Mouse (Mus musculus) kidney, embryonic 15.5 days (tissue): Measurements from ENCODE around the gene Gm16181. TPM values are rescaled to one million over a fixed set of nuclear protein-coding genes. Genes with fewer than 3 reads are reported as not detected.

Source experiments
- ATAC-seq: fragments of 200-750 bp; cut with Nextera tagmentation; replicated peaks from 2 replicates; pipeline ENCODE4 v1.8.0; 2017; ENCODE audit warnings: moderate TSS enrichment; ENCODE audit not compliant: low FRiP score
- H3K27ac ChIP-seq: fragments of 300-500 bp; sonication (generic); 2 replicates; pipeline ENCODE4 v1.5.1; 2015; ENCODE audit warnings: mild to moderate bottlenecking, inconsistent platforms
- H3K27me3 ChIP-seq: fragments of 300-500 bp; sonication (generic); 2 replicates; pipeline ENCODE4 v1.6.1; 2015; ENCODE audit warnings: inconsistent platforms
- H3K36me3 ChIP-seq: fragments of 300-500 bp; sonication (generic); 2 replicates; pipeline ENCODE4 v1.6.1; 2015; ENCODE audit warnings: inconsistent platforms
- H3K4me1 ChIP-seq: fragments of 300-500 bp; sonication (generic); 2 replicates; pipeline ENCODE4 v1.6.1; 2015; ENCODE audit warnings: inconsistent platforms
- H3K4me2 ChIP-seq: fragments of 300-500 bp; sonication (generic); 2 replicates; pipeline ENCODE4 v1.6.1; 2015; ENCODE audit warnings: moderate library complexity, mild to moderate bottlenecking, inconsistent platforms
- H3K4me3 ChIP-seq: fragments of 300-500 bp; sonication (generic); replicated peaks from 2 replicates; pipeline ENCODE4 v1.5.1; 2015; ENCODE audit warnings: mild to moderate bottlenecking, inconsistent platforms
- H3K9ac ChIP-seq: fragments of 300-500 bp; sonication (generic); 2 replicates; pipeline ENCODE4 v1.6.1; 2015; ENCODE audit warnings: mild to moderate bottlenecking, inconsistent platforms
- H3K9me3 ChIP-seq: fragments of 300-500 bp; sonication (generic); replicated peaks from 2 replicates; pipeline ENCODE4 v1.6.1; 2016; ENCODE audit warnings: inconsistent platforms
- WGBS: fragments of 180-500 bp; shearing (Covaris S2); methylation state at CpG from one replicate; pipeline ENCODE4 v1.1.7; 2015; ENCODE audit warnings: mixed read lengths; 5-methylcytosine and 5-hydroxymethylcytosine counted together
- polyA plus RNA-seq: library from polyadenylated mRNA; unstranded; fragments of >200 nt; fragmentation: Nextera tagmentation; extraction: Ambion mirVana; gene quantifications from 2 replicates; pipeline ENCODE4 v1.2.1, GENCODE M21; 2015

Gm16181 gene
- polyA plus RNA-seq, 1 experiment from 2014 or later = 0.65 TPM

DNA sequence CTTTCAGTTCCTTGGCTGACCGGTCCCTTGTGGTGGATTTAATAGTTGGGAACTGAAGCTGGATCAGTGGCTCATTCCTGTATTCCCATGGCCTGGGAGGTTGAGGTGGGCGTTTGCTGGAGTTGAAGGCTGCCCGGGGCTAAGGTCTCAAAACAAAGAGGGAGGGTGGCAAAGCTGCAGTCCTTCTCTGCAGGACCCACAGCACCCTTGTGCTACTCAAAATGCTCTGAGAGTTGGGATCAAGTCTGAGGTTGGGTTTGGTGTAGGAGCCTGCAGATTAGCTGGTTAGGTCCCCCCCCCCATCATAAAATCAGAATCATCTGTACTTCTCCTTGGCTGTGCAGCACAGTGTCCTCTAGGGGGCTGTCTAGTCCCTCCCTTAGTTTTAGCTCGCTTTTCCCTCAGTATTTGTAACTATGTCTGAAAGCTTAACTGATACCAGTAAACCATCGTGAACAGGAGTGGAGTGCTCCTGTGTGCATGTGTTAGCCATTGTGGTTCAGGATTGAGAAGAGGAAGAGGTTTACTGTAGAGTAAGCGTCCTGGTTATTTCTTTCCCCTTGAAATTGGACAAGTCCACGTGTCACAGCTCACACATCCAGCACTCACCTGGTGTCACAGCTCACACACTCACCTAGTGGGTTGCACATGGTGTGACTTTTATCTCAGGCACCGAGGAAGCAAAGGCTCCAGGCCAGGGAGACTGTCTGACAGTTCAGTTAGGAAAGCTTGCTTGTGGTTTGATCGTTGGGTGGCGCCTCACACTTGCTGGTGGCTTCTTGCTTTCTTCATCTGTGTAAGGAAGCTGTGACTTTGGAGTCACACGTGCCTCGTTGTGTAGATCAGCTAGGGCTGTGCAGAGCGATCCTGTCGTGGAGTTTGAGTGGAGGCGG, 25.3 kb downstream of the Gm16181 start:
- Histone ChIP-seq H3K4me2 (peak overlapping the region; percentile 86), H3K4me1 (peaks cover 61% of the 10 kb centered on the region), H3K4me3 (peak overlapping the region; percentile 71), H3K27me3 (no peaks in the 10 kb centered on the region), H3K36me3 (peaks cover 79% of the 10 kb centered on the region), H3K9ac (0 out of 2 replicates have a peak overlapping the region, but pooled peaks have one; percentile 91), H3K9me3 (no peaks in the 10 kb centered on the region), H3K27ac (no peak overlapping the region)
- ATAC-seq = no peak
- WGBS = 74% methylated on average over 15 of the region's 15 CpGs

DNA sequence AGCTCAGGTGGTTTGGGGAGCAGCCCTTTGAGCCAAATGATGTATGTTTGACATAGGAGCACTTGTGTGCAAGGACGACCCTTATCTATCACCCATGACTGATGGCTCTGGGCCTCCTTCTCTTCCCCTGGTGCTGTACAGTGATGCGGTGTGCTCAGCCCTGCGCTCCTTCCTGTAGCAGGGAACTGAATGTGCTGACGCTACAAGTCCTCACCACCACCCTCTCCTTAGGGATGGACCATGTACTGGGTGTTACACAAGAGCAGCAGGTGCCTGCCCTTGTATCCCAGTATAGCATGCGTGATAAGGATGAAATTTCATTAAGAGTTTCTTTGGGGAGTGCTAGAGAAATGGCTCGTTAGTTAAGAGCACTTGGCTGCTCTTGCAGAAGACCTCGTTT, 26.5 kb downstream of the Gm16181 start:
- Histone ChIP-seq H3K4me1 (peaks cover 61% of the 10 kb centered on the region), H3K27ac (no peak overlapping the region), H3K4me2 (no peak overlapping the region), H3K9ac (no peak overlapping the region), H3K9me3 (no peaks in the 10 kb centered on the region), H3K36me3 (peaks cover 90% of the 10 kb centered on the region), H3K4me3 (no peak overlapping the region), H3K27me3 (no peaks in the 10 kb centered on the region)
- ATAC-seq = no peak
- 82% methylated on average over 7 of the region's 7 CpGs for WGBS

DNA sequence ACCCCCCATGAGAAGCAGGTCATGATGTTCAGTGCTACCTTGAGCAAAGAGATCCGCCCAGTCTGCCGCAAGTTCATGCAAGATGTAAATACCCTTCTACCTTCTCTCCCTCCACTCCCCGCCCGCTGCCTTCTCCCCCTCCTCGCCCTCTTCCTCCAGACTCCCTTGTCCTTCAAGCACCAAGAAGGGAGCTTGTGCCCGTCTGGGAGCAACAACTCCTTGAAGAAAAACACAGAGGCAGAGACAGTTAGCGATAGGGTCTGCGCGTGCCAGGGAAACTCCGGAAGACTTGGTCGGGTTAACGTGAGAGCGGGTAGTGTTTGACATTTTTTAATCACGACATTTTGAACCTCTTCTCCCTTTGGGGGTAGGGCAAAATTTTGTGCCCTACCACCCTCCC, 28.4 kb downstream of the Gm16181 start:
- Histone ChIP-seq H3K36me3 (peaks cover 99% of the 10 kb centered on the region), H3K4me1 (peaks cover 52% of the 10 kb centered on the region), H3K27me3 (no peaks in the 10 kb centered on the region), H3K27ac (no peak overlapping the region), H3K4me2 (no peak overlapping the region), H3K9ac (no peak overlapping the region), H3K4me3 (no peak overlapping the region), H3K9me3 (no peaks in the 10 kb centered on the region)
- no peak for ATAC-seq
- WGBS = 88% methylated on average over 14 of the region's 14 CpGs

DNA sequence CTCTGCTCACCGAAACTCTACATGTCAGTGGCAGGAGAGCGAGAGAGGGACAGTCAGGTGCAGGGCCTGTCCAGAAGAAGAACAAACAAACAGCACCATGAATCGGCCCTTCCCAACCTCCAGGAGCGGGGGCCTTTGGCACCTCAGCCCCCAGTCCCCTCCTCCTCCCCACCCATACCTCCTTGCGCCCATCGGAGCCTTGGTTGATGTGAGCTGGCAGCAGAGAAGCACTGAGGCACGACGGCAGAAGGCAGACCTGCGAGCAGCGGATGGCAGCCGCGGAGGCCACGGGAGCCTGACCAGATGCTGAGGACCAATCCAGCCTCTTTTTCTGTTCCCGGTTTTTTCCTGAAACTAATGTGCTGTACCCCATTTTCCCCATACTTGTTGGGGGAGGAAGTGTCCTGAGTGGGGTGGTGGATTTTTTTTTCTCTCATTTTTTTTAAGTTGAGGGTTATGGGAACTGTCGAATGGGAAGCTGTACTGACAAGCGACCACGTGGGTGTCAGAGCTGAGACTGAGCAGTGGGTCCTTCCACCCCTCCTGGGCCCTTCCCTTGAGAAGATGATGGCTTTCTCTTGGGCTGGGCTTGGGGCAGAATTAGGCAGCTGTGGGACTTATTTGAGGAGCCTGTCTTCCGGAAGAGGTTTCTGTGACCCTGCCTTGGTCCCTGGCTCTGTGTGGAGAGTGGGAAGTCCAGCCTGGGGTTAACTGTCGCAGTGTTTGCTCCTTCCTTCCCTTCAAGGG, 29.0 kb downstream of the Gm16181 start:
- Histone ChIP-seq H3K9me3 (no peaks in the 10 kb centered on the region), H3K27me3 (no peaks in the 10 kb centered on the region), H3K4me1 (peaks cover 45% of the 10 kb centered on the region), H3K27ac (no peak overlapping the region), H3K9ac (no peak overlapping the region), H3K36me3 (peaks cover 95% of the 10 kb centered on the region), H3K4me3 (no peak overlapping the region), H3K4me2 (no peak overlapping the region)
- ATAC-seq = no peak
- WGBS = 68% methylated on average over 19 of the region's 19 CpGs

DNA sequence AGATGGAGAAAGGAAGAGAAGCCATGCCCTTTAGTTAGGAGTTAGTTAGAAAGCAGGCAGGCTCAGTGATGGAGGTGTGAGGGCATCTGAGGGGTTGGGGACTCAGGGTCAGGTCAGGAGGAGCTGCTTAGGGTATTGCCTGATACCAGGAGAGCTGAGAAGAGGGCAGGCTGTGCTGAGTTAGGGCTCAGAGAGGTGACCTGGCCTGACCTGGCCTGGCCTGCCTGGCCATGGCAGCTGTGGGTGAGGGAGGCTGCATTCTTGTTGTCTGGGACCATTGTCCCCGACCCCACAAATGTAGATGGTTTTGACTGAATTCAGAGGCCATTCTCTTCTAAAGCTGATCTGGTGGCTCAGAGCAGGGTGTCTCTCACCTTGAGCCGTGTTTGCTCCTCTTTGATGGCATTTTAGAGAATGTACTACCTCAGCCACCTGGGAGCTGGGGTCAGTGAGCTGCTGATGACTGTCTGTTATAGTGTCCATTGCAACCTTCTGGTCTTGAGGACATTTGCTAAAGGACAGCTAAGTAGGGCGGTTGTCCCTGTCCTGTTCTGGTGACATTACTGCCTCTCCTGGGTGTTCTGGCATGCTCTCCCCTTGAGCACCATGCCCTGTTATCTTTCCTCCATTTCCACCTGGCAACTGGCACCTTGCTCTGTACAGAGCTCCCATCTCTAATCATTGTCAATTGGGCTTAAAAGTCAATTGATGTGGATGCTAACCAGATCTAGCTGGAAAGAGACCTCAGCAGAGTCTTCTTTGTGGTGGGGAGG, 29.9 kb downstream of the Gm16181 start:
- Histone ChIP-seq H3K9ac (no peak overlapping the region), H3K27ac (no peak overlapping the region), H3K9me3 (no peaks in the 10 kb centered on the region), H3K27me3 (no peaks in the 10 kb centered on the region), H3K4me3 (no peak overlapping the region), H3K4me1 (peaks cover 36% of the 10 kb centered on the region), H3K4me2 (no peak overlapping the region), H3K36me3 (peaks cover 86% of the 10 kb centered on the region)
- no peak for ATAC-seq
- 92% methylated on average over 3 of the region's 3 CpGs for WGBS

DNA sequence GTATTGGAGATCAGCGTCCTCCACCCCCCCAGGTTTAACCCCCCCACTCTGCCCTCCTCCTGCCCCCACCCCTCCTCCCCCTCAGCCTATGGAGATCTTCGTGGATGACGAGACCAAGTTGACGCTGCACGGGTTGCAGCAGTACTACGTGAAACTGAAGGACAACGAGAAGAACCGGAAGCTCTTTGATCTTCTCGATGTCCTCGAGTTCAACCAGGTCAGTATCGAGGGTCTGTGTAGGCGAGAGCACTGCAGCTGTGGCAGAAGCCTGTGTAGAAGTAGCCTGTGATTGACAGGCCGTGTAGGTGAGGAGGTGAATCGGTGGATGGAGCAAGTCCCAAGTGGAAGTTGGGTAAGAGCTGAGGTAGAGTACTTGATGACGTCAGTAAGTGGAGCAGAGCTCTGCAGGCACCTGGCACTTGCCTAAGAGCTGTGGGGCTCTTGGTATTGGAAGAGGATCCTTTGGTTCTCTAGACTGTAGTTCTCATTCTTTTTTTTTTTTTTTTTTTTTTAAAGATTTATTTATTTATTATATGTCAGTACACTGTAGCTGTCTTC, 30.6 kb downstream of the Gm16181 start:
- Histone ChIP-seq H3K27me3 (no peaks in the 10 kb centered on the region), H3K4me3 (no peak overlapping the region), H3K36me3 (peaks cover 79% of the 10 kb centered on the region), H3K27ac (no peak overlapping the region), H3K9me3 (no peaks in the 10 kb centered on the region), H3K4me2 (no peak overlapping the region), H3K9ac (no peak overlapping the region), H3K4me1 (peaks cover 29% of the 10 kb centered on the region)
- no peak for ATAC-seq
- 83% methylated on average over 15 of the region's 15 CpGs for WGBS

DNA sequence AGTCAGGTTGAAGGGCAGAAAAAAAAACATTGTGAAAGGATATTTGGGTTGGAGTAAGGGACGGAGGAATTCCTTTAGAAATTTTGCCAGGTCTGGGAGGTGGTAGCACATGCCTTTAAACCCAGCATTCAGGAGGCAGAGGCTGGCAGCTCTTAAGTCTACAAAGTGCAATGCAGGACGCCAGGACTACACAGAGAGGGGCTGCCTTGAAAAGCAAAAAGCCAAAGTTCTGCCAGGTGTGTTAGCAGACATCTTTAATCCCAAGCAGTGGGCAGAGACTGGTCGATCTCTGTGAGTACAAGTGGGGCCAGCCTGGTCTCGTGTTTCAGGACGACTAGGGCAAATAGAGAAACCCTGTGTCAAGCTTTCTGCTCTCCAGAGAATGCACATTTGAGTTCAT, 31.3 kb downstream of the Gm16181 start:
- H3K4me2 ChIP-seq = no peak overlapping the region
- H3K9me3 ChIP-seq = no peaks in the 10 kb centered on the region
- H3K4me3 ChIP-seq = no peak overlapping the region
- peaks cover 24% of the 10 kb centered on the region for H3K4me1 ChIP-seq
- WGBS = 87% methylated on average over 5 of the region's 5 CpGs
- peaks cover under 1% of the 10 kb centered on the region; the same call in 1 of the 2 replicates for H3K27me3 ChIP-seq
- no peak for ATAC-seq
- H3K36me3 ChIP-seq = peaks cover 71% of the 10 kb centered on the region
- H3K27ac ChIP-seq = no peak overlapping the region
- no peak overlapping the region for H3K9ac ChIP-seq

DNA sequence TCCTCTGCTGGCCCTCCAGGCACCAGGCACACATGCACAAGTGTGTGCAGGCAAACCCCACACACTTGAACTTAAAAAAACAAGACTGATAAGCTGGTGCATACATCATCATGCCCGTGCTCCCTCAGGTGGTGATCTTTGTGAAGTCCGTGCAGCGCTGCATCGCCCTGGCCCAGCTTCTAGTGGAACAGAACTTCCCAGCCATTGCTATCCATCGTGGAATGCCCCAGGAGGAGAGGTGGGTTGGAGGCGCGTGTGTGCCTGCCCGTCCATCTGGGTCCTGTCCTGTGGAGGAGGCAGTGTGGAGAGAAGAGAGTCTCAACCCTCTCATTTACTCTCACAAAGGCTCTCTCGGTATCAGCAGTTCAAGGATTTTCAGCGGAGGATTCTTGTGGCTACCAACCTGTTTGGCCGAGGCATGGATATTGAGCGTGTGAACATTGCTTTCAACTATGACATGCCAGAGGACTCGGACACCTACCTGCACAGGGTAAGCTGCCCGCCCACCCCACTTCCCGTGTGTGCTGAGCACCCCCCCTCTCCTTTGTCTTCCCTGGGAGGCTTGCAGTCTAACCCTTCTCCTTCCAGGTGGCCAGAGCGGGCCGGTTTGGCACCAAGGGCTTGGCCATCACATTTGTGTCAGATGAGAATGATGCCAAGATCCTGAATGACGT, 32.1 kb downstream of the Gm16181 start:
- Histone ChIP-seq H3K4me2 (no peak overlapping the region), H3K4me1 (peaks cover 20% of the 10 kb centered on the region), H3K9me3 (no peaks in the 10 kb centered on the region), H3K36me3 (peaks cover 63% of the 10 kb centered on the region), H3K27me3 (peaks cover 3% of the 10 kb centered on the region; the same call in 1 of the 2 replicates), H3K4me3 (no peak overlapping the region), H3K9ac (no peak overlapping the region), H3K27ac (0 out of 2 replicates have a peak overlapping the region, but pooled peaks have one; percentile 3)
- ATAC-seq = no peak
- 80% methylated on average over 18 of the region's 18 CpGs for WGBS

DNA sequence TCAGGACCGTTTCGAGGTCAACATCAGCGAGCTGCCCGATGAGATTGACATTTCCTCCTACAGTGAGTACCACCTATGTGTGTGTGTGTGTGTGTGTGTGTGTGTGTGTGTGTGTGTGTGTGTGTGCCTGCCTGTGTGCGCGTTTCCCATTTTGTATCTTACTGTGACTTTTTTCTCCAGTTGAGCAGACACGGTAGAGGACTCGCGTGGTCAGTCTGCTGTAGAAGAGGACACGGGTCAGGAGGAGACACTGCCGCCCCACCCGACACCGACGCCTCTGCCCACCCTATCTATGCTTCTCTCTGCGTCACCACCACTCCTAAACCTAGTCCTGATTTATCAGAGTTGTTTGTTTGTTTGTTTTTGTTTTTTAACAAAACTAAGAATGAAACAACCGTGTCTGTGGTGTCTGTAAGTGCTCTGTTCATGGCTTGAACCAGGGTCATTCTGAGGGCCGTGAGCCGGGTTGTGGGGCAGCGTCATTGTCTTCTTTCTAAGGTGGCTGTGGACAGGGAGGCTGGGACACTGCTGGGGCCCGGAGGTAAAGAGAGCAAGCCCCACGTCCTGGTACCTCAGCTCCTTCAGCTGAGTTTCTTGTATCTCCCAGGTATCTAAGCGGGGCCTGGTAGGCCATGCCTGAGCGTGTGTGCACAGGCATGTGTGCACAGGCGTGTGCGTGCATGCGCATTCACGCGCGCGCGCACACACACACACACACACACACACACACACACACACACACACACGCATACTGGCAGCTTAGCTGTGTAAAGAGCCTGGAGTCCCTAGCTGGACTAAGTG, 32.9 kb downstream of the Gm16181 start:
- Histone ChIP-seq H3K9ac (no peak overlapping the region), H3K4me1 (peaks cover 17% of the 10 kb centered on the region), H3K36me3 (peaks cover 56% of the 10 kb centered on the region), H3K27ac (0 out of 2 replicates have a peak overlapping the region, but pooled peaks have one; percentile 3), H3K4me2 (no peak overlapping the region), H3K4me3 (no peak overlapping the region), H3K9me3 (no peaks in the 10 kb centered on the region), H3K27me3 (peaks cover 3% of the 10 kb centered on the region; the same call in 1 of the 2 replicates)
- WGBS = 83% methylated on average over 32 of the region's 32 CpGs
- ATAC-seq = peak; percentile 17; the same call in 1 of the 2 replicates

DNA sequence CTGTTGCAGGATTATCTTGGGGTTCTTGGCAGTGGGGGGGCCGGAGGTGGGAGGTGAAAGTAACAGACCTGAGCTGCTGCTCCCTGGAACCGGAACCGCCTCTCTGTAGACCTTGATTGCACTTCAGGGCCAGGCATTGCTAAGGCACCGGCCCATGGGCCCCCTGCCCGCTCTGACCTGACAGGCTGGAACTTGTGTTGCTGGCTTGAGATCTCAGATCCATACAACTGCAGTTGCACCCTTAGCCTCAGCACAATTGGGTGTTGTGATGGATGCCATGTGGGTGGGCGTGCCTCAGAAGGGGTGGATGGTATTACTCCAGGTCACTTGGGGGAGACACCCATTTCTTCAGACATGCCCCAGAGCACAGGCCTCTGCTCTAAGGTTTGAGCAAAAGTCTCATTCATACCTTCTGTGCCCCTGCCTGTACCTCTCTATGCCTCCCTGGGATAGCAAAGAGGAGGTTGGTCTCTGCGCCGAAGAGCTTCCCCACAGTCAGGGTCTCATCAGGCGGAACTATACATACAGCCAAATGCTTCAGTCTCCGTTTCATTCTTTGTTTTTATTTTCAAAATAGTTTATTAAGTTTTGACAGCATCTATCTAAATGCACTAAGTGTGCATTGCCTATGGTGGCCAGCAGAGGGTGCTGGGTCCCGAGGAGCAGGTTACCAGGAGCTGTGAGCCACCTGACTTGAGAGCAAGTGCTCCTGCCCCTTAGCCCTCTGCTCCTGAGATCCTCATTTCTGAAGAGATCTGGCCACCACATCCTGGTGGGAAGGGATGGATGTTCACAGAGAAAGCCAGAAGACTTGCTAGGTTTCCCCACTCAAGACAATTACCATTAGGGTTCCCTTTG, 33.8 kb downstream of the Gm16181 start:
- H3K27ac ChIP-seq = no peak overlapping the region
- WGBS = 51% methylated on average over 11 of the region's 11 CpGs
- peak; percentile 22; the same call in 1 of the 2 replicates for ATAC-seq

More for the DNA sequence above, 33.8 kb downstream of the Gm16181 start:
- no peak overlapping the region for H3K4me3 ChIP-seq
- peaks cover 11% of the 10 kb centered on the region; the same call in 1 of the 2 replicates for H3K4me1 ChIP-seq
- H3K36me3 ChIP-seq = peaks cover 46% of the 10 kb centered on the region
- H3K27me3 ChIP-seq = peaks cover 8% of the 10 kb centered on the region; the same call in 1 of the 2 replicates
- H3K9me3 ChIP-seq = no peaks in the 10 kb centered on the region
- H3K4me2 ChIP-seq = no peak overlapping the region
- H3K9ac ChIP-seq = no peak overlapping the region
